Mouse (Mus musculus): Measurements from ENCODE around the gene Wbp2.

GRCm38 (mm10) chr11:116106154-116106962, 19.6 kb upstream of the Wbp2 start:
- TF ChIP-seq CTCF (IDR thresholded peaks at IDR 0.05; ENCODE audit: borderline replicate concordance, control insufficient read depth, extremely low read depth, insufficient read depth, low read length, poor library complexity) (no peak), POLR2A (IDR thresholded peaks at IDR 0.05; ENCODE audit: control insufficient read depth, extremely low read depth, insufficient read depth, low read length, poor library complexity) (no peak)

All from thymus, adult 2 months (tissue).